Mouse (Mus musculus): ENCODE measurements around the gene Ttn. TPM values are rescaled to one million over a fixed set of nuclear protein-coding genes. Genes with fewer than 3 reads are reported as not detected.

Ttn gene
- polyA plus RNA-seq, 1 experiment from 2014 or later, result 6.5 TPM

DNA sequence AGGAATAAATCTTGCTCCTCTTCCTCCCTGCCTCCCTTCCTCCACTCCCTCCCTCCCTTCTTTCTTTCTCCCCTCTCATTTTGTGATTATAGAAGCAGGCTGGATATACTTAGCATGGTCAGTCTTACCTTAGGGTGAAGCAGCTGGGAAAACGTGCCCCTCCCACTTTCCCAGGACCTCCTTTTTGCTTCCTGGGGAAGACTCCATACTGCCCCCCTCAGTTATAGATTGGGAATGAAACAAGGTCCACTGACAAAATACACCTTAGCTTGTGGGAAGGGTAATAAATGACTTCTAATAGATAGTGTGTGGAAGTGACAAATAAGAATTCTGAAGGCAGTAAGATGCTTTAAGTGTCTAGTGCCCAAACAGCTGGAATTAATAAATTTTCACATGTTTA lies 326.4 kb downstream of the Ttn start:
- no peak for ATAC-seq (ENCODE audit: low read depth)
- no peak overlapping the region for H3K9ac ChIP-seq (ENCODE audit: low read depth, low read length)
- WGBS (ENCODE audit: insufficient replicate concordance), result 5% methylated on average over 1 of the region's 1 CpGs
- H3K4me2 ChIP-seq (ENCODE audit: low read depth, low read length), result no peak overlapping the region
- H3K4me1 ChIP-seq (ENCODE audit: control insufficient read depth, low read depth, low read length), result no peaks in the 10 kb centered on the region
- H3K4me3 ChIP-seq (ENCODE audit: low read depth, low read length), result no peak overlapping the region
- H3K27ac ChIP-seq (ENCODE audit: low read length), result no peak overlapping the region
- no peaks in the 10 kb centered on the region for H3K9me3 ChIP-seq (replicated peaks; ENCODE audit: control insufficient read depth, low read length)
- no peaks in the 10 kb centered on the region for H3K27me3 ChIP-seq (ENCODE audit: control insufficient read depth, insufficient read depth, low read depth, low read length)
- no peaks in the 10 kb centered on the region for H3K36me3 ChIP-seq (ENCODE audit: control insufficient read depth, insufficient read depth)

GRCm38 (mm10) chr2:76655444-76655843 lies 326.9 kb downstream of the Ttn start:
- WGBS (ENCODE audit: insufficient replicate concordance), result 59% methylated on average over 3 of the region's 3 CpGs
- ATAC-seq (ENCODE audit: low read depth), result no peak
- no peak overlapping the region for H3K4me2 ChIP-seq (ENCODE audit: low read depth, low read length)
- no peaks in the 10 kb centered on the region for H3K27me3 ChIP-seq (ENCODE audit: control insufficient read depth, insufficient read depth, low read depth, low read length)
- H3K4me1 ChIP-seq (ENCODE audit: control insufficient read depth, low read depth, low read length), result no peaks in the 10 kb centered on the region
- no peak overlapping the region for H3K9ac ChIP-seq (ENCODE audit: low read depth, low read length)
- H3K9me3 ChIP-seq (replicated peaks; ENCODE audit: control insufficient read depth, low read length), result no peaks in the 10 kb centered on the region
- H3K4me3 ChIP-seq (ENCODE audit: low read depth, low read length), result no peak overlapping the region
- no peak overlapping the region for H3K27ac ChIP-seq (ENCODE audit: low read length)
- no peaks in the 10 kb centered on the region for H3K36me3 ChIP-seq (ENCODE audit: control insufficient read depth, insufficient read depth)

DNA sequence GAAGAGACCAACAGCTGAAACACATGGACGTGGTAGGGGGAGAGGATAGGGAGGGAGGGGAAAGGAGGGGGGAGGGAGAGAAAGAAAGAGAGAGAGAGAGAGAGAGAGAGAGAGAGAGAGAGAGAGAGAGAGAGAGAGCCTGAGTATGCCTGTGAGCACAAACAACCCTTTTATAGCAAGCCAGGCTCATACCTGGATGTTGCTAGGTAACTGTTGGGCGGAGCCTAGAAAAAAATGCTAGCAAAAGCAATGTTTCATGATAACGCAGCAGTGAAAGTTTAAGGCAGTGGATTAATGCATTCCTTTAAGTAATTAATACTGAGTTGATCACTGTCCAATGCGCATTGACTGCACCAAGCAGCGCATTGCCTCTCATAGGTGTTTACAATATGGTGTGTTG lies 327.7 kb downstream of the Ttn start:
- H3K27me3 ChIP-seq (ENCODE audit: control insufficient read depth, insufficient read depth, low read depth, low read length), result no peaks in the 10 kb centered on the region
- ATAC-seq (ENCODE audit: low read depth), result no peak
- 73% methylated on average over 5 of the region's 5 CpGs for WGBS (ENCODE audit: insufficient replicate concordance)
- no peaks in the 10 kb centered on the region for H3K36me3 ChIP-seq (ENCODE audit: control insufficient read depth, insufficient read depth)
- no peak overlapping the region for H3K4me3 ChIP-seq (ENCODE audit: low read depth, low read length)
- no peak overlapping the region for H3K9ac ChIP-seq (ENCODE audit: low read depth, low read length)
- H3K4me1 ChIP-seq (ENCODE audit: control insufficient read depth, low read depth, low read length), result no peaks in the 10 kb centered on the region
- H3K4me2 ChIP-seq (ENCODE audit: low read depth, low read length), result no peak overlapping the region
- no peaks in the 10 kb centered on the region for H3K9me3 ChIP-seq (replicated peaks; ENCODE audit: control insufficient read depth, low read length)
- no peak overlapping the region for H3K27ac ChIP-seq (ENCODE audit: low read length)

Other genes with a start within 250 kb of the Ttn start
- 1.6 and 1.9 TPM in 2 replicates for gene Ccdc141, start 188.1 kb upstream of the Ttn start, polyA plus RNA-seq (2015; fragmentation: Nextera tagmentation; extraction: Ambion mirVana)